Mouse (Mus musculus) midbrain, embryonic 13.5 days (tissue): ENCODE data around the gene Myof. TPM values are rescaled to one million over a fixed set of nuclear protein-coding genes. Genes with fewer than 3 reads are reported as not detected.

ENCODE experiments used
- ATAC-seq: fragments of 200-750 bp; cut with Nextera tagmentation; 2 replicates; pipeline ENCODE4 v1.8.0; 2017; ENCODE audit warnings: mild to moderate bottlenecking, moderate TSS enrichment, moderate library complexity
- H3K27ac ChIP-seq: fragments of 300-500 bp; sonication (generic); 2 replicates; pipeline ENCODE4 v1.5.1; 2015; ENCODE audit warnings: inconsistent platforms, mild to moderate bottlenecking, moderate library complexity
- H3K27me3 ChIP-seq: fragments of 300-500 bp; sonication (generic); 2 replicates; pipeline ENCODE4 v1.6.1; 2015; ENCODE audit warnings: mild to moderate bottlenecking, inconsistent platforms
- H3K36me3 ChIP-seq: fragments of 300-500 bp; sonication (generic); 2 replicates; pipeline ENCODE4 v1.6.1; 2015; ENCODE audit warnings: mild to moderate bottlenecking, inconsistent platforms
- H3K4me1 ChIP-seq: fragments of 300-500 bp; sonication (generic); replicated peaks from 2 replicates; pipeline ENCODE4 v1.6.1; 2015; ENCODE audit warnings: inconsistent platforms
- H3K4me2 ChIP-seq: fragments of 300-500 bp; sonication (generic); replicated peaks from 2 replicates; pipeline ENCODE4 v1.6.1; 2015; ENCODE audit warnings: moderate library complexity, mild to moderate bottlenecking, inconsistent platforms
- H3K4me3 ChIP-seq: fragments of 300-500 bp; sonication (generic); replicated peaks from 2 replicates; pipeline ENCODE4 v1.5.1; 2015; ENCODE audit warnings: mild to moderate bottlenecking, inconsistent platforms
- H3K9ac ChIP-seq: fragments of 300-500 bp; sonication (generic); replicated peaks from 2 replicates; pipeline ENCODE4 v1.6.1; 2015; ENCODE audit warnings: mild to moderate bottlenecking, inconsistent platforms
- H3K9me3 ChIP-seq: fragments of 300-500 bp; sonication (generic); 2 replicates; pipeline ENCODE4 v1.6.1; 2016; ENCODE audit warnings: mild to moderate bottlenecking, inconsistent platforms
- WGBS: fragments of 180-500 bp; shearing (Covaris S2); methylation state at CpG from one replicate; pipeline ENCODE4 v1.1.7; 2015; 5-methylcytosine and 5-hydroxymethylcytosine counted together
- polyA plus RNA-seq: library from polyadenylated mRNA; unstranded; fragments of >200 nt; fragmentation: Nextera tagmentation; extraction: Ambion mirVana; gene quantifications from 2 replicates; pipeline ENCODE4 v1.2.1, GENCODE M21; 2015

Gene Myof
- polyA plus RNA-seq, 1 experiment from 2014 or later = 1.6 TPM

- H3K4me3 ChIP-seq = no peak overlapping the region
- no peak for ATAC-seq
These were observed 118.1 kb downstream of the Myof start for GRCm38 (mm10) chr19:37925323-37925722.

GRCm38 (mm10) chr19:37924266-37924665, 119.1 kb downstream of the Myof start:
- Histone ChIP-seq H3K4me2 (no peak overlapping the region), H3K36me3 (no peaks in the 10 kb centered on the region), H3K27me3 (no peaks in the 10 kb centered on the region), H3K9ac (no peak overlapping the region), H3K4me3 (no peak overlapping the region), H3K9me3 (no peaks in the 10 kb centered on the region), H3K4me1 (no peaks in the 10 kb centered on the region), H3K27ac (no peak overlapping the region)
- no peak for ATAC-seq
- WGBS = 57% methylated on average over 3 of the region's 3 CpGs

More at GRCm38 (mm10) chr19:37925323-37925722, 118.1 kb downstream of the Myof start:
- Histone ChIP-seq H3K27ac (no peak overlapping the region), H3K9ac (no peak overlapping the region), H3K36me3 (no peaks in the 10 kb centered on the region), H3K27me3 (no peaks in the 10 kb centered on the region), H3K4me2 (no peak overlapping the region), H3K9me3 (no peaks in the 10 kb centered on the region), H3K4me1 (no peaks in the 10 kb centered on the region)
- 91% methylated on average over 3 of the region's 3 CpGs for WGBS

- Histone ChIP-seq H3K9me3 (no peaks in the 10 kb centered on the region), H3K27me3 (no peaks in the 10 kb centered on the region), H3K4me1 (no peaks in the 10 kb centered on the region), H3K9ac (no peak overlapping the region), H3K27ac (no peak overlapping the region), H3K36me3 (no peaks in the 10 kb centered on the region), H3K4me2 (no peak overlapping the region), H3K4me3 (no peak overlapping the region)
- ATAC-seq = no peak
- WGBS = 56% methylated on average over 5 of the region's 5 CpGs
These were observed 122.3 kb downstream of the Myof start for GRCm38 (mm10) chr19:37921098-37921497.

GRCm38 (mm10) chr19:37918515-37918932, 124.9 kb downstream of the Myof start:
- no peak overlapping the region for H3K4me3 ChIP-seq
- 64% methylated on average over 12 of the region's 12 CpGs for WGBS
- H3K4me1 ChIP-seq = no peaks in the 10 kb centered on the region
- no peak for ATAC-seq
- no peak overlapping the region for H3K4me2 ChIP-seq
- H3K9me3 ChIP-seq = no peaks in the 10 kb centered on the region
- H3K9ac ChIP-seq = no peak overlapping the region
- no peak overlapping the region for H3K27ac ChIP-seq
- H3K27me3 ChIP-seq = no peaks in the 10 kb centered on the region
- no peaks in the 10 kb centered on the region for H3K36me3 ChIP-seq

GRCm38 (mm10) chr19:37914261-37914660, 129.1 kb downstream of the Myof start:
- no peak overlapping the region for H3K27ac ChIP-seq
- no peak overlapping the region for H3K4me2 ChIP-seq
- H3K4me1 ChIP-seq = no peaks in the 10 kb centered on the region
- H3K9ac ChIP-seq = no peak overlapping the region
- no peaks in the 10 kb centered on the region for H3K9me3 ChIP-seq
- 87% methylated on average over 4 of the region's 4 CpGs for WGBS
- no peak overlapping the region for H3K4me3 ChIP-seq
- H3K36me3 ChIP-seq = no peaks in the 10 kb centered on the region
- no peaks in the 10 kb centered on the region for H3K27me3 ChIP-seq
- ATAC-seq = no peak

GRCm38 (mm10) chr19:37912501-37912900, 130.9 kb downstream of the Myof start:
- no peaks in the 10 kb centered on the region for H3K36me3 ChIP-seq
- no peaks in the 10 kb centered on the region for H3K27me3 ChIP-seq
- H3K9me3 ChIP-seq = no peaks in the 10 kb centered on the region
- no peak for ATAC-seq
- no peak overlapping the region for H3K4me3 ChIP-seq
- H3K4me2 ChIP-seq = no peak overlapping the region
- WGBS = 67% methylated on average over 6 of the region's 6 CpGs
- H3K9ac ChIP-seq = no peak overlapping the region
- H3K4me1 ChIP-seq = no peaks in the 10 kb centered on the region
- H3K27ac ChIP-seq = no peak overlapping the region

- H3K36me3 ChIP-seq = no peaks in the 10 kb centered on the region
- H3K9me3 ChIP-seq = no peaks in the 10 kb centered on the region
- ATAC-seq = no peak
- H3K4me2 ChIP-seq = no peak overlapping the region
- WGBS = 71% methylated on average over 5 of the region's 5 CpGs
- H3K27me3 ChIP-seq = peaks cover 11% of the 10 kb centered on the region
- no peak overlapping the region for H3K27ac ChIP-seq
- H3K4me1 ChIP-seq = no peaks in the 10 kb centered on the region
- no peak overlapping the region for H3K9ac ChIP-seq
- no peak overlapping the region for H3K4me3 ChIP-seq
These were observed 133.5 kb downstream of the Myof start for GRCm38 (mm10) chr19:37909830-37910261.

- Histone ChIP-seq H3K27ac (no peak overlapping the region), H3K4me2 (no peak overlapping the region)
These were observed 135.7 kb downstream of the Myof start for GRCm38 (mm10) chr19:37907451-37908320.

GRCm38 (mm10) chr19:37906916-37907315, 136.5 kb downstream of the Myof start:
- ATAC-seq = no peak
- H3K4me2 ChIP-seq = no peak overlapping the region
- no peaks in the 10 kb centered on the region for H3K9me3 ChIP-seq
- no peaks in the 10 kb centered on the region for H3K36me3 ChIP-seq
- H3K4me1 ChIP-seq = no peaks in the 10 kb centered on the region
- H3K4me3 ChIP-seq = no peak overlapping the region
- no peak overlapping the region for H3K9ac ChIP-seq
- H3K27me3 ChIP-seq = peaks cover 20% of the 10 kb centered on the region
- no peak overlapping the region for H3K27ac ChIP-seq
- WGBS = 79% methylated on average over 3 of the region's 3 CpGs

More at GRCm38 (mm10) chr19:37907451-37908320, 135.7 kb downstream of the Myof start:
- H3K9ac ChIP-seq = no peak overlapping the region
- no peak for ATAC-seq
- H3K9me3 ChIP-seq = no peaks in the 10 kb centered on the region
- no peaks in the 10 kb centered on the region for H3K4me1 ChIP-seq
- peaks cover 16% of the 10 kb centered on the region for H3K27me3 ChIP-seq
- no peaks in the 10 kb centered on the region for H3K36me3 ChIP-seq
- 38% methylated on average over 17 of the region's 17 CpGs for WGBS
- no peak overlapping the region for H3K4me3 ChIP-seq

GRCm38 (mm10) chr19:37896081-37896480, 147.3 kb downstream of the Myof start:
- H3K27me3 ChIP-seq = peaks cover 73% of the 10 kb centered on the region
- 0 out of 2 replicates have a peak, but pooled peaks cover 8% of the 10 kb centered on the region for H3K4me1 ChIP-seq
- H3K4me3 ChIP-seq = no peak overlapping the region
- peak; percentile 45; the same call in 1 of the 2 replicates for ATAC-seq
- no peaks in the 10 kb centered on the region; the same call in 1 of the 2 replicates for H3K9me3 ChIP-seq
- H3K27ac ChIP-seq = no peak overlapping the region
- H3K36me3 ChIP-seq = no peaks in the 10 kb centered on the region
- 21% methylated on average over 7 of the region's 7 CpGs for WGBS
- no peak overlapping the region for H3K4me2 ChIP-seq
- no peak overlapping the region for H3K9ac ChIP-seq

- H3K4me2 ChIP-seq = no peak overlapping the region
- WGBS = 85% methylated on average over 2 of the region's 2 CpGs
- H3K36me3 ChIP-seq = no peaks in the 10 kb centered on the region
- no peak overlapping the region for H3K4me3 ChIP-seq
- no peak for ATAC-seq
- H3K9ac ChIP-seq = no peak overlapping the region
- no peak overlapping the region for H3K27ac ChIP-seq
- H3K4me1 ChIP-seq = 0 out of 2 replicates have a peak, but pooled peaks cover 2% of the 10 kb centered on the region
- no peaks in the 10 kb centered on the region for H3K9me3 ChIP-seq
- peaks cover 82% of the 10 kb centered on the region for H3K27me3 ChIP-seq
These were observed 152.4 kb downstream of the Myof start for GRCm38 (mm10) chr19:37891006-37891405.

- Histone ChIP-seq H3K4me3 (peak overlapping the region; percentile 38), H3K4me1 (no peaks in the 10 kb centered on the region; the same call in 1 of the 2 replicates), H3K27ac (no peak overlapping the region), H3K36me3 (no peaks in the 10 kb centered on the region), H3K4me2 (peak overlapping the region; percentile 55), H3K9me3 (no peaks in the 10 kb centered on the region), H3K9ac (peak overlapping the region; percentile 52), H3K27me3 (peaks cover 89% of the 10 kb centered on the region)
- WGBS = 16% methylated on average over 15 of the region's 15 CpGs
- peak; percentile 71 for ATAC-seq
These were observed 156.8 kb downstream of the Myof start for GRCm38 (mm10) chr19:37886355-37887120.
